Mouse (Mus musculus): ENCODE results near the gene Ly6g6c. TPM values are rescaled to one million over a fixed set of nuclear protein-coding genes. Genes with fewer than 3 reads are reported as not detected.

Gene Ly6g6c
- polyA plus RNA-seq, 1 experiment from 2014 or later: 0.17 TPM

- Histone ChIP-seq H3K4me1 (ENCODE audit: control insufficient read depth, insufficient read depth, low read length) (peaks cover 40% of the 10 kb centered on the region), H3K27ac (ENCODE audit: low read length) (peak overlapping the region; percentile 98), H3K4me2 (ENCODE audit: low read depth, low read length) (peak overlapping the region; percentile 85), H3K27me3 (ENCODE audit: control insufficient read depth, insufficient read depth, low read length) (no peaks in the 10 kb centered on the region), H3K36me3 (ENCODE audit: control insufficient read depth, insufficient read depth) (peaks cover 25% of the 10 kb centered on the region), H3K4me3 (ENCODE audit: low read length) (peak overlapping the region; percentile 88), H3K9me3 (replicated peaks; ENCODE audit: control insufficient read depth, low read length) (no peaks in the 10 kb centered on the region), H3K9ac (ENCODE audit: low read length) (peak overlapping the region; percentile 89)
- peak; percentile 8 for ATAC-seq (replicated peaks; ENCODE audit: extremely low read depth, insufficient read depth, low FRiP score)
- under 1% methylated on average over 27 of the region's 27 CpGs for WGBS
These were observed 14.9 kb upstream of the Ly6g6c start for GRCm38 (mm10) chr17:35050126-35050750.

DNA sequence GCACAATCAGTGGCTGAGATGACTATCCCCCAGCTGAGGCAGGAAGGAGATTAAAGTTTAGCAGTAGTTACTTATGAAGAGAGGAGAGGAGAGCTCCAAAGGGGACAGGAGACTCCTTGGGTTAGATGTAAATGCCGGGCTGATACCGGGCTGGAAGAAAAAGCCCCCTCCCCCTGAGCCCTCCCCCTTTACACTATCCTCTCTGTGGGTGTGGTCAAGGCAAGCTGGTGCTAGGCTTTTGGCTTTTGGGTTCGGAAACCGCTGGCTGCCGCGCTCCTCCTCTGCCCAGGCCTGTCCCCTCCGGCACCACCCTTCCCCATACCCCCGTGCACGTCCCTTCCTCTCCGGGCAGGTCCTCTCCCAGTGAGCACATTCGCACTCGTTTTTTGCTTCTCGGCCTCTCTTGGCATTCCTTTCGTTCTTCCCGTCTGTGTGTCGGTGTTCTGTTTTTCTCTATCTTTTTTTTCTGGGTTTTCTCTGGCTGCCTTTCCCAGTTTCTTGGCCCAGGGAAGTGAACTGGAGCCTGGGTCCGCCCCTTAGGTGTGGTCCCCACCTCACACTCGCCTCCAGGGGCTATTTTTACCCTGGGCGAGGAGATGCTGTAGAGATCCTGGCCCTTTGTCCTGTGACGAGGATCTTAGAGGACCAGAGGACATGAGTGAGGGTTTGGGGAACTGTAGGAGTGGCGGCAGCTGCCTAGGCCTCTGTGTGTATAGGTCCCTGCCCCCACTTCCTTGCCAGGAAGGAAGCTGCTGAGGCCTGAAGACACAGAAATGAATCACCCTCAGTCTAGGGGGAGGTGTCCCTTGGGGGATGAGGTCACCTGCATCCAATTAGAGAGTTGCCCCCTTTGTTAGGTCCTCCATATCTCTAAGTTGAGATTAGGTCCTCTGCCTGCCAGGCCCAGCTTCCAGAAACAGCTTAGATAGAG lies 13.8 kb upstream of the Ly6g6c start:
- H3K36me3 ChIP-seq (ENCODE audit: control insufficient read depth, insufficient read depth): peaks cover 37% of the 10 kb centered on the region
- no peaks in the 10 kb centered on the region for H3K27me3 ChIP-seq (ENCODE audit: control insufficient read depth, insufficient read depth, low read length)
- WGBS: 2% methylated on average over 21 of the region's 21 CpGs
- peaks cover 38% of the 10 kb centered on the region for H3K4me1 ChIP-seq (ENCODE audit: control insufficient read depth, insufficient read depth, low read length)
- peak overlapping the region; percentile 85 for H3K4me2 ChIP-seq (ENCODE audit: low read depth, low read length)
- peak overlapping the region; percentile 89 for H3K9ac ChIP-seq (ENCODE audit: low read length)
- peak overlapping the region; percentile 98 for H3K27ac ChIP-seq (ENCODE audit: low read length)
- H3K9me3 ChIP-seq (replicated peaks; ENCODE audit: control insufficient read depth, low read length): no peaks in the 10 kb centered on the region
- peak; percentile 71 for ATAC-seq (replicated peaks; ENCODE audit: extremely low read depth, insufficient read depth, low FRiP score)
- H3K4me3 ChIP-seq (ENCODE audit: low read length): peak overlapping the region; percentile 88

DNA sequence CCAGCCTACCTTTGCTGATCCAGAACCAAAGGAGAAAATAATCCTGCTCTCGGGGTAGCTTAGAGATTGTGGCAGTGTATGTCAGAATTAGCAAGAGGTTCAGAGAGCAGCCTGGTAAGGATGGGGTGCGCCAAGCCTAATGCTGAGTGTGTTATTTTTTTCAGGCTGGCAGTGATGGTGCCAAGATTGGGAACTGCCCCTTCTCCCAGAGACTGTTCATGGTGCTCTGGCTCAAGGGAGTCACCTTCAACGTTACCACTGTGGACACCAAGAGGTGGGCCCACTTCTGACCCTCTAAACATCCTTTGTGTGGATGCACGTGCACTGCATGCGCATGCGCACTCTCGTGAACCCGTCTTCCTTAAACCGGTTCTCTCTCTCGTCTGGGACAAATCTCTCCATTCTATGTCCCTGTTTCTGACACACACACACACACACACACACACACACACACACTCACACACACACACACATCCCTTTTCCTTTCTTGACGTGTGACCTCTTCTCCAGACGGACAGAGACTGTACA lies 12.9 kb upstream of the Ly6g6c start:
- peak overlapping the region; percentile 89 for H3K9ac ChIP-seq (ENCODE audit: low read length)
- no peak for ATAC-seq (replicated peaks; ENCODE audit: extremely low read depth, insufficient read depth, low FRiP score)
- H3K4me1 ChIP-seq (ENCODE audit: control insufficient read depth, insufficient read depth, low read length): peaks cover 33% of the 10 kb centered on the region
- no peaks in the 10 kb centered on the region for H3K9me3 ChIP-seq (replicated peaks; ENCODE audit: control insufficient read depth, low read length)
- WGBS: 57% methylated on average over 12 of the region's 12 CpGs
- H3K4me3 ChIP-seq (ENCODE audit: low read length): peak overlapping the region; percentile 88
- H3K27me3 ChIP-seq (ENCODE audit: control insufficient read depth, insufficient read depth, low read length): no peaks in the 10 kb centered on the region
- peak overlapping the region; percentile 98 for H3K27ac ChIP-seq (ENCODE audit: low read length)
- peak overlapping the region; percentile 85 for H3K4me2 ChIP-seq (ENCODE audit: low read depth, low read length)
- H3K36me3 ChIP-seq (ENCODE audit: control insufficient read depth, insufficient read depth): peaks cover 43% of the 10 kb centered on the region

GRCm38 (mm10) chr17:35055691-35056495 lies 9.3 kb upstream of the Ly6g6c start:
- no peak overlapping the region for H3K9ac ChIP-seq (ENCODE audit: low read length)

DNA sequence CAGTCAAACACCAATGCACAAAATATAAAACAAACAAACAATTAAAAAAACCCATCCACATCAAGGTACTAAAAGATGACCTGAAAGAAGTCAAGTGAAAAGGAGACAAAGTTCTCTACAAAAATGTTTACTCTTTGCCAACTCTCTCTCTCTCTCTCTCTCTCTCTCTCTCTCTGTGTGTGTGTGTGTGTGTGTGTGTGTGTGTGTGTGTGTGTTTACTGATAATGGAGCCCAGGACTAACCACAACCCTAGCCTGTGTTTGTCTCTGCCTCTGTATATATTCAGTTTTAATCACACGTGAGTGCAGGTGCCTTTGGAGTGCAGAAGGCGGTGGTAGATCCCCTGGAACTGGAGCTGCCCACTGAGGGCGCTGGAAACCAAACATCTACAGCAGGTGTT lies 8.1 kb upstream of the Ly6g6c start:
- Histone ChIP-seq H3K4me2 (ENCODE audit: low read depth, low read length) (no peak overlapping the region), H3K27ac (ENCODE audit: low read length) (no peak overlapping the region), H3K4me3 (ENCODE audit: low read length) (no peak overlapping the region), H3K9ac (ENCODE audit: low read length) (no peak overlapping the region), H3K36me3 (ENCODE audit: control insufficient read depth, insufficient read depth) (peaks cover 67% of the 10 kb centered on the region), H3K27me3 (ENCODE audit: control insufficient read depth, insufficient read depth, low read length) (no peaks in the 10 kb centered on the region), H3K9me3 (replicated peaks; ENCODE audit: control insufficient read depth, low read length) (no peaks in the 10 kb centered on the region), H3K4me1 (ENCODE audit: control insufficient read depth, insufficient read depth, low read length) (peaks cover 27% of the 10 kb centered on the region)
- ATAC-seq (replicated peaks; ENCODE audit: extremely low read depth, insufficient read depth, low FRiP score): no peak
- WGBS: 75% methylated on average over 3 of the region's 3 CpGs

More at GRCm38 (mm10) chr17:35055691-35056495, 9.3 kb upstream of the Ly6g6c start:
- 86% methylated on average over 7 of the region's 7 CpGs for WGBS
- Histone ChIP-seq H3K4me1 (ENCODE audit: control insufficient read depth, insufficient read depth, low read length) (peaks cover 28% of the 10 kb centered on the region), H3K27ac (ENCODE audit: low read length) (peak overlapping the region; percentile 46; the same call in 1 of the 2 replicates), H3K4me3 (ENCODE audit: low read length) (no peak overlapping the region), H3K9me3 (replicated peaks; ENCODE audit: control insufficient read depth, low read length) (no peaks in the 10 kb centered on the region), H3K27me3 (ENCODE audit: control insufficient read depth, insufficient read depth, low read length) (no peaks in the 10 kb centered on the region), H3K36me3 (ENCODE audit: control insufficient read depth, insufficient read depth) (peaks cover 61% of the 10 kb centered on the region), H3K4me2 (ENCODE audit: low read depth, low read length) (no peak overlapping the region)
- ATAC-seq (replicated peaks; ENCODE audit: extremely low read depth, insufficient read depth, low FRiP score): no peak

GRCm38 (mm10) chr17:35058316-35058715 lies 6.9 kb upstream of the Ly6g6c start:
- Histone ChIP-seq H3K27me3 (ENCODE audit: control insufficient read depth, insufficient read depth, low read length) (no peaks in the 10 kb centered on the region), H3K4me3 (ENCODE audit: low read length) (peak overlapping the region; percentile 85), H3K36me3 (ENCODE audit: control insufficient read depth, insufficient read depth) (peaks cover 59% of the 10 kb centered on the region), H3K9ac (ENCODE audit: low read length) (no peak overlapping the region), H3K9me3 (replicated peaks; ENCODE audit: control insufficient read depth, low read length) (no peaks in the 10 kb centered on the region), H3K4me1 (ENCODE audit: control insufficient read depth, insufficient read depth, low read length) (peaks cover 17% of the 10 kb centered on the region), H3K27ac (ENCODE audit: low read length) (peak overlapping the region; percentile 97), H3K4me2 (ENCODE audit: low read depth, low read length) (peak overlapping the region; percentile 89; the same call in 1 of the 2 replicates)
- 53% methylated on average over 9 of the region's 9 CpGs for WGBS
- ATAC-seq (replicated peaks; ENCODE audit: extremely low read depth, insufficient read depth, low FRiP score): no peak

DNA sequence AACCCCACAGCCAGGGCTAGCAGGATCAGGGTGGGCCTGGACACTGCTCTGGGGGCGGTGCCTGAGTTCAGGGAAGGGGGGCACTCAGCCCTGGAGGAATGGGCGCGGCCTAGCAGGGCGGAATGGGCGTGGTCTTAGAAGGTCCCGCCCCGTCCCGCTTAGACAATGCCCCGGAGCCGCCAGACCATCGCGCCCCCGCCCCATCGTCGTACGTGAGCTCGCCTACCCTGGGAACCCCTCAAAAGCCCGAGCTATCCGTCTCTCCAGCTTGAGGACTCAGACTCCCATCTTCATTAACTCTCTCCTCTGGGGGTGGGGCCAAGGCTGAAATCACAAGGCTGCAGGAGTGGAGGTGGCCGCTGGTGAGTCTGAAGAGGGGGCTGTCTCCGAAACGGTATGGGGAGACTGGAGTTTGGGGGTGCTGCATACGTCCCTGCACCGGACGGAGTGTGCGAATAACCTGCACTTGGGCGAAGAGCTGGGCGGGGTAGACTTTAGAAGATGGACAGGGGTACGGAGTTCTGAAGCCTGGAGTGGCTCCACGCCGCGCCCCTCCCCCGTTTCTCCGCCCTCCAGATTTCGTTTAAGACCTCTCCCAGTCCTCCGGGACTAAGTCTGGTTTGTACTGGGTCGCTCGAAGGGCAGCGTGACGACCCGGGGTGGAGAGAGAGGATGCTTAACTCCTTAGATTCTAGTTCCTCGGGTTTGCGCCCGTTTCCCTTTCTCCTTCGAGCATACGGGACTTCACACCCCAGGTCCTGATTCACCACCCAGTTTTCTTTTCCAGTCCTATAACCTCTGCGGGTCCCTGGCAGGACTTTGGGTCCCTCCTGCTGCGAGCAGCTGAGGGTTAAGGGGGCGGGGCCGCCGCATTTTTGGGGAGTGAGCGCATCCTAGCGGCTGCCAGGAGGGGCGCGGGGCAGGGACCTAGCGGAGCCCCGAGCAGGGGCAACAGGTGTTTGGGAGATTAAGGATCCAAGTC lies 6.0 kb upstream of the Ly6g6c start, which contains the start of gene Ddah2:
TSS of gene Ddah2 (plus strand) at position 125 of the 982 bp plus-strand sequence.
- under 1% methylated on average over 56 of the region's 57 CpGs for WGBS
- peaks cover 50% of the 10 kb centered on the region for H3K36me3 ChIP-seq (ENCODE audit: control insufficient read depth, insufficient read depth)

More for the DNA sequence above, 6.0 kb upstream of the Ly6g6c start, which contains the start of gene Ddah2:
- H3K9me3 ChIP-seq (replicated peaks; ENCODE audit: control insufficient read depth, low read length): no peaks in the 10 kb centered on the region
- H3K9ac ChIP-seq (ENCODE audit: low read length): peak within 1 kb of the TSS; percentile 90
- peak; percentile 93 for ATAC-seq (replicated peaks; ENCODE audit: extremely low read depth, insufficient read depth, low FRiP score)
- peaks cover 17% of the 10 kb centered on the region for H3K4me1 ChIP-seq (ENCODE audit: control insufficient read depth, insufficient read depth, low read length)
- H3K27me3 ChIP-seq (ENCODE audit: control insufficient read depth, insufficient read depth, low read length): peaks cover 5% of the 10 kb centered on the region
- peak within 1 kb of the TSS; percentile 85 for H3K4me3 ChIP-seq (ENCODE audit: low read length)
- peak within 1 kb of the TSS; percentile 89 for H3K4me2 ChIP-seq (ENCODE audit: low read depth, low read length)
- peak within 1 kb of the TSS; percentile 97 for H3K27ac ChIP-seq (ENCODE audit: low read length)
